Mouse (Mus musculus) megakaryocyte, embryonic 14.5 days (primary cell): ENCODE results near the gene Rhoj.

Experiments
- FLI1 ChIP-seq: IDR thresholded peaks from 2 replicates; pipeline ENCODE4 v1.6.1; 2012; ENCODE audit warnings: low read length, inconsistent platforms, mixed read lengths
- GATA1 ChIP-seq: IDR thresholded peaks from 3 replicates; pipeline ENCODE4 v1.6.1; 2012; ENCODE audit warnings: mixed read lengths, low read length, inconsistent platforms, borderline replicate concordance

DNA sequence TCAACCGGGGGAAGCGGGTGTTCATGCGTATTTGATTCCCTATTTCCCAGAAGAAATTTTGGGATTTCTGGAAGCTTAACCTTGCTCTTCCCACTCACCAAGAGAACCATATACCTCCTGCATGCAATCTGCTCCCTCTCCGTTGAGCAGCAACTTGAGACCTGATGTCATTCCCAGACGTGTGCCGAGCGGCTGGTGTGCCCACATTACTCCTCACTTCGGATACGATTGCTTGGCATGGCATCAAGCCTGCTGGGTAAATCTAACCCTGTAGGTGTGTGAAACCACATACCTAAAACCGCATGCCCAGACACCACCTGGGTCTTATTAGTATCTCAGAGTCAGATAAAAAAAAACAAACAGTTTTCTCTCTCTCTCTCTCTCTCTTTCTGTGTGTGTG lies 66.3 kb downstream of the Rhoj start:
- TF ChIP-seq FLI1 = no peak
- no peak for TF ChIP-seq GATA1
